Mouse (Mus musculus) lung, postnatal 25 days (tissue): ENCODE data around the gene Mtmr3.

ENCODE experiments used
- DNase-seq: peaks from one replicate; pipeline ENCODE4 v3.0.0; 2022; ENCODE audit warnings: low spot score

The Mtmr3 gene

GRCm38 (mm10) chr11:4464616-4465015 lies 130.0 kb downstream of the Mtmr3 start:
- no peak for DNase-seq

- no peak for DNase-seq
Measured at GRCm38 (mm10) chr11:4464186-4464585, 130.5 kb downstream of the Mtmr3 start.

GRCm38 (mm10) chr11:4462868-4463267 lies 131.8 kb downstream of the Mtmr3 start:
- no peak for DNase-seq

- DNase-seq: no peak
Measured at GRCm38 (mm10) chr11:4461154-4461553, 133.5 kb downstream of the Mtmr3 start.

GRCm38 (mm10) chr11:4460615-4461014 lies 134.0 kb downstream of the Mtmr3 start:
- no peak for DNase-seq

GRCm38 (mm10) chr11:4454895-4455535 lies 139.6 kb downstream of the Mtmr3 start:
- no peak for DNase-seq

- no peak for DNase-seq
Measured at GRCm38 (mm10) chr11:4452467-4453184, 142.0 kb downstream of the Mtmr3 start.

- peak; percentile 49 for DNase-seq
Measured at GRCm38 (mm10) chr11:4451116-4451515, 143.5 kb downstream of the Mtmr3 start.

GRCm38 (mm10) chr11:4446195-4446868 lies 148.3 kb downstream of the Mtmr3 start:
- no peak for DNase-seq

GRCm38 (mm10) chr11:4442280-4442679 lies 152.4 kb downstream of the Mtmr3 start:
- DNase-seq: no peak

- DNase-seq: peak; percentile 13
Measured at GRCm38 (mm10) chr11:4440978-4441377, 153.7 kb downstream of the Mtmr3 start, which contains the start of gene Hormad2. Hormad2 (minus strand) TSS chr11:4441105.

GRCm38 (mm10) chr11:4438211-4438610 lies 156.5 kb downstream of the Mtmr3 start:
- DNase-seq: no peak

GRCm38 (mm10) chr11:4437318-4437717 lies 157.3 kb downstream of the Mtmr3 start:
- DNase-seq: no peak

- peak; percentile 14 for DNase-seq
Measured at GRCm38 (mm10) chr11:4436631-4437030, 158.0 kb downstream of the Mtmr3 start.

- no peak for DNase-seq
Measured at GRCm38 (mm10) chr11:4434461-4434860, 160.2 kb downstream of the Mtmr3 start.
